Comparison of ENCODE assay signal across 8 mouse cellular contexts in the genomic region with DNA sequence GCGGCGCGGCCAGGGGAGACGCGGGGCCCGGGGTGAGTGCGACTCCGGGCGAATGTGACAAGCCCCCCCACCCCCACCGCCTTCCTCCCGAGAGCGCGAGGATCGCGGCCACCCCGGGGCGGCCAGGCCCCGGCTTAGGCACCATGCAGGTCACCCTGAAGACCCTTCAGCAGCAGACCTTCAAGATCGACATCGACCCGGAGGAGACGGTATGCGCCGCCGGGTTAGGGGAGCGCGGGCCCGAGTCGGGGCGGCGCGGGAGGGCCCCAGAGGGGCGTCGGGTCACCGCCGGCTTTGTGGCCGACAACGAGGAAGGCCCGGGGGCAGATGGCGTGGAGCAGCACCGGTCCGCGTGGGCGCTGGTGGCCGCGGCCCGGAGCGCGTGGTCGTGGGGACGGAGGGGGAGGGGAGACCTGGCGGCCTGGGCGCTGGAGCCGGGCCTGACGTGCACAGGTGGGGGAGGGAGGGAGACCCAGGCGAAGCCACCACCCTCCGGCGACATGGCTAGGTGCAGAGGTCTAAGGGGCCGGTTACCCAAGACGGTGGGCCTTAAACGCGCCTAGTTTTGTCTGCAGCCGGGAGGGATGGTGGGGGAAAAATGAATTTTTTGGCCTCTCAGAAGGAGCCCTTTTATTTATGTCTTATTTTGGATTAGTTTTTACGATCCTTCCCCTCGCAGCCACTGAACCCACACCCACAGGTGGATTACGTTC. TPM values are rescaled to one million over a fixed set of nuclear protein-coding genes. Genes with fewer than 3 reads are reported as not detected.
DNase-seq lines count a peak whose midpoint lies in the region; ATAC-seq lines count a peak whose summit lies in the region.

No protein-coding gene starts in this region.

- H3K27ac ChIP-seq in embryonic facial prominence, embryonic 15.5 days (replicated peaks) = peak overlapping the region; percentile 91
- peak overlapping the region; percentile 91 for H3K27ac ChIP-seq in hindbrain, embryonic 11.5 days (ENCODE audit: low read depth, low read length)
- H3K27ac ChIP-seq in limb, embryonic 10.5 days = peak overlapping the region; percentile 98

- no peak for DNase-seq in cerebellum, adult 11-12 months
- DNase-seq in adrenal gland, adult (ENCODE audit: inconsistent age in 2 of 2, low spot score in 1 of 2) = peak; percentile 67 to 85
- DNase-seq in hindbrain, embryonic 11.5 days (ENCODE audit: low spot score) = peak; percentile 73
- peak; percentile 78 for DNase-seq in limb, embryonic 10.5 days (ENCODE audit: low spot score)
- peak; percentile 38 for DNase-seq in right cerebral cortex, postnatal 4 days

- H3K27me3 ChIP-seq in embryonic facial prominence, embryonic 15.5 days = no peaks in the 10 kb centered on the region
- no peaks in the 10 kb centered on the region for H3K27me3 ChIP-seq in hindbrain, embryonic 11.5 days (ENCODE audit: control insufficient read depth, insufficient read depth, low read length)
- H3K27me3 ChIP-seq in limb, embryonic 10.5 days (ENCODE audit: low read depth, poor library complexity, severe bottlenecking) = no peaks in the 10 kb centered on the region

- peak; percentile 40 for ATAC-seq in cerebellum, adult (ENCODE audit: insufficient number of reproducible peaks, low FRiP score, low TSS enrichment)
- ATAC-seq in embryonic facial prominence, embryonic 15.5 days (ENCODE audit: insufficient number of reproducible peaks, low FRiP score, low TSS enrichment, low read depth) = peak; percentile 46
- ATAC-seq in hindbrain, embryonic 11.5 days (ENCODE audit: low FRiP score) = peak; percentile 75
- ATAC-seq in megakaryocyte-erythroid progenitor cell, adult 5-6 weeks (replicated peaks; ENCODE audit: low FRiP score, low TSS enrichment, poor library complexity, severe bottlenecking) = peak; percentile 35; the same call in 1 of the 2 replicates

- H3K4me1 ChIP-seq in embryonic facial prominence, embryonic 15.5 days = peaks cover 20% of the 10 kb centered on the region
- H3K4me1 ChIP-seq in hindbrain, embryonic 11.5 days (replicated peaks; ENCODE audit: control insufficient read depth, insufficient read depth, low read length) = no peaks in the 10 kb centered on the region
- H3K4me1 ChIP-seq in limb, embryonic 10.5 days = peaks cover 16% of the 10 kb centered on the region

- H3K4me3 ChIP-seq in embryonic facial prominence, embryonic 15.5 days (replicated peaks) = peak overlapping the region; percentile 99
- peak overlapping the region; percentile 95 for H3K4me3 ChIP-seq in hindbrain, embryonic 11.5 days (ENCODE audit: low read depth, low read length)
- peak overlapping the region; percentile 99 for H3K4me3 ChIP-seq in limb, embryonic 10.5 days

- H3K9ac ChIP-seq in embryonic facial prominence, embryonic 15.5 days = peak overlapping the region; percentile 88
- peak overlapping the region; percentile 95 for H3K9ac ChIP-seq in hindbrain, embryonic 11.5 days (ENCODE audit: low read depth, low read length)

- H3K36me3 ChIP-seq in embryonic facial prominence, embryonic 15.5 days = no peaks in the 10 kb centered on the region
- no peaks in the 10 kb centered on the region for H3K36me3 ChIP-seq in hindbrain, embryonic 11.5 days (ENCODE audit: control insufficient read depth, insufficient read depth, low read length)
- 0 out of 2 replicates have a peak, but pooled peaks cover 6% of the 10 kb centered on the region for H3K36me3 ChIP-seq in limb, embryonic 10.5 days

- H3K4me2 ChIP-seq in embryonic facial prominence, embryonic 15.5 days (replicated peaks) = peak overlapping the region; percentile 63
- peak overlapping the region; percentile 40 for H3K4me2 ChIP-seq in hindbrain, embryonic 11.5 days (replicated peaks; ENCODE audit: low read depth, low read length)

- H3K9me3 ChIP-seq in embryonic facial prominence, embryonic 15.5 days (replicated peaks) = no peaks in the 10 kb centered on the region
- H3K9me3 ChIP-seq in hindbrain, embryonic 11.5 days (ENCODE audit: control insufficient read depth, low read length) = no peaks in the 10 kb centered on the region
- no peaks in the 10 kb centered on the region for H3K9me3 ChIP-seq in limb, embryonic 10.5 days (replicated peaks)

- under 1% methylated on average over 62 of the region's 66 CpGs for WGBS in embryonic facial prominence, embryonic 15.5 days
- WGBS in hindbrain, embryonic 11.5 days = under 1% methylated on average over 50 of the region's 66 CpGs
- 1% methylated on average over 66 of the region's 66 CpGs for WGBS in limb, embryonic 10.5 days

RNA-seq across cellular contexts. Expression of a gene that starts 0.5 kb away (rescaled TPM):
- polyA plus RNA-seq in embryonic facial prominence, embryonic 15.5 days (2015; fragmentation: Nextera tagmentation; extraction: Ambion mirVana) = 87.0 and 95.7 TPM in 2 replicates
- polyA plus RNA-seq in hindbrain, embryonic 11.5 days (2014; fragmentation: Nextera tagmentation; extraction: Ambion mirVana) = 97.1 and 105 TPM in 2 replicates
- polyA plus RNA-seq in limb, embryonic 10.5 days (2016; fragmentation: Nextera tagmentation; extraction: Ambion mirVana) = 87.3 and 88.1 TPM in 2 replicates
- 107 and 112 TPM in 2 replicates for total RNA-seq in megakaryocyte-erythroid progenitor cell, adult 5-6 weeks (2014; fragmentation: Nextera tagmentation)
- 172 and 177 TPM in 2 replicates for total RNA-seq in megakaryocyte-erythroid progenitor cell, adult 5-6 weeks (2017)
